Mouse (Mus musculus) intestine, embryonic 16.5 days (tissue): ENCODE measurements around the gene Pdzd2. TPM values are rescaled to one million over a fixed set of nuclear protein-coding genes. Genes with fewer than 3 reads are reported as not detected.
A peak's percentile ranks its signal among the peaks of the same experiment; 100 is the strongest.

Experiments used
- ATAC-seq: fragments of 200-750 bp; cut with Nextera tagmentation; 2 replicates; pipeline ENCODE4 v1.8.0; 2017; ENCODE audit warnings: moderate TSS enrichment, moderate library complexity
- H3K27ac ChIP-seq: fragments of 300-500 bp; sonication (generic); 2 replicates; pipeline ENCODE4 v1.5.1; 2014; ENCODE audit warnings: mild to moderate bottlenecking, low read length
- H3K27me3 ChIP-seq: fragments of 300-500 bp; sonication (generic); replicated peaks from 2 replicates; pipeline ENCODE4 v1.6.1; 2014; ENCODE audit warnings: low read length, control low read depth, mixed read lengths; ENCODE audit not compliant: control insufficient read depth, insufficient read depth
- H3K36me3 ChIP-seq: fragments of 300-500 bp; sonication (generic); 2 replicates; pipeline ENCODE4 v1.6.1; 2014; ENCODE audit warnings: low read length, control low read depth; ENCODE audit not compliant: control insufficient read depth, insufficient read depth
- H3K4me1 ChIP-seq: fragments of 300-500 bp; sonication (generic); 2 replicates; pipeline ENCODE4 v1.6.1; 2014; ENCODE audit warnings: low read length, control low read depth, mixed read lengths; ENCODE audit not compliant: control insufficient read depth, insufficient read depth
- H3K4me2 ChIP-seq: fragments of 300-500 bp; sonication (generic); 2 replicates; pipeline ENCODE4 v1.6.1; 2014; ENCODE audit warnings: low read depth, low read length, control low read depth
- H3K4me3 ChIP-seq: fragments of 300-500 bp; sonication (generic); 2 replicates; pipeline ENCODE4 v1.5.1; 2014; ENCODE audit warnings: mild to moderate bottlenecking, low read length
- H3K9ac ChIP-seq: fragments of 300-500 bp; sonication (generic); 2 replicates; pipeline ENCODE4 v1.6.1; 2014; ENCODE audit warnings: low read depth, low read length
- H3K9me3 ChIP-seq: fragments of 300-500 bp; sonication (generic); 2 replicates; pipeline ENCODE4 v1.6.1; 2016; ENCODE audit warnings: low read length, control low read depth; ENCODE audit not compliant: control insufficient read depth
- WGBS: fragments of 180-500 bp; shearing (Covaris S2); extraction: QIAGEN DNeasy Blood & Tissue Kit; methylation state at CpG from one replicate; pipeline ENCODE4 v1.1.7; 2014; 5-methylcytosine and 5-hydroxymethylcytosine counted together
- polyA plus RNA-seq: library from polyadenylated mRNA; unstranded; fragments of >200 nt; fragmentation: Nextera tagmentation; extraction: Ambion mirVana; gene quantifications from 2 replicates; pipeline ENCODE4 v1.2.1, GENCODE M21; 2015

The Pdzd2 gene
- polyA plus RNA-seq, 1 experiment from 2014 or later = 9.1 TPM

GRCm38 (mm10) chr15:12738301-12739093 is 1.2 kb downstream of the Pdzd2 start:
- Histone ChIP-seq H3K27ac (no peak overlapping the region), H3K4me1 (peaks cover 4% of the 10 kb centered on the region), H3K9me3 (no peaks in the 10 kb centered on the region), H3K4me3 (peak overlapping the region; percentile 62; the same call in 1 of the 2 replicates), H3K4me2 (peak overlapping the region; percentile 93; the same call in 1 of the 2 replicates), H3K27me3 (peaks cover 33% of the 10 kb centered on the region), H3K36me3 (no peaks in the 10 kb centered on the region), H3K9ac (no peak overlapping the region)
- 39% methylated on average over 10 of the region's 10 CpGs for WGBS
- ATAC-seq = no peak

- Histone ChIP-seq H3K9me3 (no peaks in the 10 kb centered on the region), H3K4me2 (no peak overlapping the region), H3K27me3 (peaks cover 30% of the 10 kb centered on the region), H3K4me1 (peaks cover 4% of the 10 kb centered on the region), H3K36me3 (no peaks in the 10 kb centered on the region), H3K9ac (no peak overlapping the region), H3K27ac (no peak overlapping the region), H3K4me3 (no peak overlapping the region)
- ATAC-seq = no peak
- 50% methylated on average over 2 of the region's 2 CpGs for WGBS
These were observed 4.5 kb downstream of the Pdzd2 start for GRCm38 (mm10) chr15:12735208-12735607.

- H3K4me1 ChIP-seq = peaks cover 2% of the 10 kb centered on the region
- peaks cover 26% of the 10 kb centered on the region for H3K27me3 ChIP-seq
- no peak overlapping the region for H3K4me3 ChIP-seq
- 55% methylated on average over 4 of the region's 4 CpGs for WGBS
- no peak overlapping the region for H3K27ac ChIP-seq
- H3K9ac ChIP-seq = no peak overlapping the region
- H3K9me3 ChIP-seq = no peaks in the 10 kb centered on the region
- no peaks in the 10 kb centered on the region for H3K36me3 ChIP-seq
- no peak for ATAC-seq
- no peak overlapping the region for H3K4me2 ChIP-seq
These were observed 5.5 kb downstream of the Pdzd2 start for GRCm38 (mm10) chr15:12734221-12734620.

- H3K9me3 ChIP-seq = no peaks in the 10 kb centered on the region
- H3K9ac ChIP-seq = no peak overlapping the region
- no peaks in the 10 kb centered on the region for H3K36me3 ChIP-seq
- H3K27me3 ChIP-seq = peaks cover 10% of the 10 kb centered on the region; the same call in 1 of the 2 replicates
- H3K27ac ChIP-seq = no peak overlapping the region
- H3K4me3 ChIP-seq = no peak overlapping the region
- ATAC-seq = no peak
- H3K4me1 ChIP-seq = no peaks in the 10 kb centered on the region
- WGBS = 79% methylated on average over 11 of the region's 11 CpGs
- no peak overlapping the region for H3K4me2 ChIP-seq
These were observed 7.1 kb downstream of the Pdzd2 start for GRCm38 (mm10) chr15:12732613-12733012.

- no peak for ATAC-seq
- H3K4me1 ChIP-seq = no peaks in the 10 kb centered on the region
- no peak overlapping the region for H3K4me2 ChIP-seq
- H3K9me3 ChIP-seq = no peaks in the 10 kb centered on the region
- 91% methylated on average over 4 of the region's 4 CpGs for WGBS
- H3K27me3 ChIP-seq = 0 out of 2 replicates have a peak, but pooled peaks cover 2% of the 10 kb centered on the region
- H3K36me3 ChIP-seq = no peaks in the 10 kb centered on the region
- H3K9ac ChIP-seq = no peak overlapping the region
- H3K27ac ChIP-seq = no peak overlapping the region
- no peak overlapping the region for H3K4me3 ChIP-seq
These were observed 11.3 kb downstream of the Pdzd2 start for GRCm38 (mm10) chr15:12728381-12728780.

- H3K9me3 ChIP-seq = no peaks in the 10 kb centered on the region
- H3K36me3 ChIP-seq = no peaks in the 10 kb centered on the region
- no peak for ATAC-seq
- H3K4me3 ChIP-seq = no peak overlapping the region
- H3K27ac ChIP-seq = no peak overlapping the region
- WGBS = 76% methylated on average over 5 of the region's 5 CpGs
- H3K9ac ChIP-seq = no peak overlapping the region
- no peaks in the 10 kb centered on the region for H3K27me3 ChIP-seq
- no peak overlapping the region for H3K4me2 ChIP-seq
- H3K4me1 ChIP-seq = no peaks in the 10 kb centered on the region
These were observed 14.5 kb downstream of the Pdzd2 start for GRCm38 (mm10) chr15:12725256-12725655.

- H3K4me3 ChIP-seq = no peak overlapping the region
- no peak overlapping the region for H3K4me2 ChIP-seq
- H3K9me3 ChIP-seq = no peaks in the 10 kb centered on the region
- no peaks in the 10 kb centered on the region for H3K4me1 ChIP-seq
- 76% methylated on average over 6 of the region's 6 CpGs for WGBS
- ATAC-seq = no peak
- no peaks in the 10 kb centered on the region for H3K27me3 ChIP-seq
- no peak overlapping the region for H3K9ac ChIP-seq
- H3K36me3 ChIP-seq = no peaks in the 10 kb centered on the region
- H3K27ac ChIP-seq = no peak overlapping the region
These were observed 17.8 kb downstream of the Pdzd2 start for GRCm38 (mm10) chr15:12721684-12722500.

GRCm38 (mm10) chr15:12718819-12719218 is 20.9 kb downstream of the Pdzd2 start:
- Histone ChIP-seq H3K27ac (no peak overlapping the region), H3K4me1 (no peaks in the 10 kb centered on the region), H3K4me2 (no peak overlapping the region), H3K9me3 (no peaks in the 10 kb centered on the region), H3K4me3 (no peak overlapping the region), H3K9ac (no peak overlapping the region), H3K36me3 (no peaks in the 10 kb centered on the region), H3K27me3 (no peaks in the 10 kb centered on the region)
- no peak for ATAC-seq
- 76% methylated on average over 14 of the region's 14 CpGs for WGBS

GRCm38 (mm10) chr15:12717410-12717809 is 22.3 kb downstream of the Pdzd2 start:
- ATAC-seq = no peak
- Histone ChIP-seq H3K9ac (no peak overlapping the region), H3K9me3 (no peaks in the 10 kb centered on the region), H3K36me3 (no peaks in the 10 kb centered on the region), H3K4me1 (no peaks in the 10 kb centered on the region), H3K4me3 (no peak overlapping the region), H3K27ac (no peak overlapping the region), H3K27me3 (no peaks in the 10 kb centered on the region), H3K4me2 (no peak overlapping the region)
- whole genome bisulfite sequencing = 85% methylated on average over 3 of the region's 3 CpGs
